In genomic region chr10:42502349-42503111, GRCm38 (mm10) we compare ENCODE assay signal across 8 mouse cellular contexts. TPM values are rescaled to one million over a fixed set of nuclear protein-coding genes. Genes with fewer than 3 reads are reported as not detected.
DNase-seq lines count a peak whose midpoint lies in the region; ATAC-seq and TF ChIP-seq lines count a peak whose summit lies in the region.

No protein-coding gene starts in this region.

- H3K4me1 ChIP-seq in embryonic facial prominence, embryonic 11.5 days (ENCODE audit: control insufficient read depth, insufficient read depth, low read length) = peaks cover 2% of the 10 kb centered on the region; the same call in 1 of the 2 replicates
- H3K4me1 ChIP-seq in heart, embryonic 12.5 days (replicated peaks) = peaks cover 14% of the 10 kb centered on the region; the same call in 1 of the 2 replicates
- H3K4me1 ChIP-seq in liver, embryonic 15.5 days (replicated peaks) = peaks cover 57% of the 10 kb centered on the region
- H3K4me1 ChIP-seq in neural tube, embryonic 14.5 days (ENCODE audit: control insufficient read depth, insufficient read depth, low read length) = 0 out of 2 replicates have a peak, but pooled peaks cover 3% of the 10 kb centered on the region

- peak overlapping the region; percentile 90 for H3K9ac ChIP-seq in embryonic facial prominence, embryonic 11.5 days (replicated peaks; ENCODE audit: low read length)
- peak overlapping the region; percentile 98 for H3K9ac ChIP-seq in heart, embryonic 12.5 days
- H3K9ac ChIP-seq in liver, embryonic 15.5 days = peak overlapping the region; percentile 98
- peak overlapping the region; percentile 97 for H3K9ac ChIP-seq in neural tube, embryonic 14.5 days (replicated peaks; ENCODE audit: low read depth, low read length)

- no peak for TF ChIP-seq CTCF in Patski (IDR thresholded peaks at IDR 0.05)

- peak overlapping the region; percentile 78 for H3K4me2 ChIP-seq in embryonic facial prominence, embryonic 11.5 days (ENCODE audit: low read depth, low read length)
- H3K4me2 ChIP-seq in heart, embryonic 12.5 days = peak overlapping the region; percentile 80
- peak overlapping the region; percentile 78 for H3K4me2 ChIP-seq in liver, embryonic 15.5 days
- peak overlapping the region; percentile 67 for H3K4me2 ChIP-seq in neural tube, embryonic 14.5 days (ENCODE audit: low read depth, low read length)

- peak overlapping the region; percentile 93 for H3K4me3 ChIP-seq in embryonic facial prominence, embryonic 11.5 days (ENCODE audit: low read depth, low read length)
- peak overlapping the region; percentile 98 for H3K4me3 ChIP-seq in heart, embryonic 12.5 days
- H3K4me3 ChIP-seq in liver, embryonic 15.5 days (replicated peaks) = peak overlapping the region; percentile 92
- H3K4me3 ChIP-seq in neural tube, embryonic 14.5 days (ENCODE audit: low read depth, low read length) = peak overlapping the region; percentile 96

- no peaks in the 10 kb centered on the region for H3K9me3 ChIP-seq in embryonic facial prominence, embryonic 11.5 days (replicated peaks; ENCODE audit: control insufficient read depth, low read length)
- H3K9me3 ChIP-seq in heart, embryonic 12.5 days (replicated peaks) = peaks cover 2% of the 10 kb centered on the region; the same call in 1 of the 2 replicates
- no peaks in the 10 kb centered on the region for H3K9me3 ChIP-seq in liver, embryonic 15.5 days (replicated peaks)
- H3K9me3 ChIP-seq in neural tube, embryonic 14.5 days (ENCODE audit: control insufficient read depth, low read length) = no peaks in the 10 kb centered on the region

- peak; percentile 45 for ATAC-seq in Patski
- peak; percentile 34; the same call in 1 of the 2 replicates for ATAC-seq in embryonic facial prominence, embryonic 11.5 days (replicated peaks; ENCODE audit: insufficient number of reproducible peaks, low FRiP score, low TSS enrichment, low read depth)
- peak; percentile 65 for ATAC-seq in heart, embryonic 12.5 days (ENCODE audit: insufficient number of reproducible peaks, low FRiP score)
- ATAC-seq in liver, embryonic 15.5 days (ENCODE audit: insufficient read depth) = peak; percentile 57
- peak; percentile 62 for ATAC-seq in neural tube, embryonic 14.5 days (ENCODE audit: low read depth)

- DNase-seq in A20 (ENCODE audit: low read depth, low spot score) (peak; percentile 77), Patski (ENCODE audit: low read depth, low spot score) (no peak)
- DNase-seq in embryonic facial prominence, embryonic 11.5 days (ENCODE audit: low spot score) = peak; percentile 49
- DNase-seq in kidney, postnatal 14 days = peak; percentile 63
- DNase-seq in urinary bladder, adult 2 months (ENCODE audit: low spot score) = peak; percentile 22

- POLR2A ChIA-PET in Patski (lab: Charles Lee) = interaction anchor here (0.5 to 2.3 kb wide), 4 partner anchors 10 to 684 kb away, joined by 3 to 11 read pairs (median 4); partner anchors contain the start of gene Afg1l

- in situ Hi-C loops in Patski (cut with MboI; ENCODE audit: low pct_unique_long_range_greater_than_20kb) = no loop called here

- H3K27me3 ChIP-seq in Patski = no peaks in the 10 kb centered on the region
- H3K27me3 ChIP-seq in embryonic facial prominence, embryonic 11.5 days (ENCODE audit: control insufficient read depth, insufficient read depth, low read length) = no peaks in the 10 kb centered on the region
- no peaks in the 10 kb centered on the region for H3K27me3 ChIP-seq in heart, embryonic 12.5 days (replicated peaks)
- no peaks in the 10 kb centered on the region for H3K27me3 ChIP-seq in liver, embryonic 15.5 days
- no peaks in the 10 kb centered on the region for H3K27me3 ChIP-seq in neural tube, embryonic 14.5 days (ENCODE audit: control insufficient read depth, insufficient read depth, low read length)

- H3K36me3 ChIP-seq in embryonic facial prominence, embryonic 11.5 days (replicated peaks; ENCODE audit: control insufficient read depth, insufficient read depth, low read depth, low read length) = no peaks in the 10 kb centered on the region
- peaks cover 6% of the 10 kb centered on the region; the same call in 1 of the 2 replicates for H3K36me3 ChIP-seq in heart, embryonic 12.5 days
- H3K36me3 ChIP-seq in liver, embryonic 15.5 days (replicated peaks) = peaks cover 10% of the 10 kb centered on the region
- no peaks in the 10 kb centered on the region for H3K36me3 ChIP-seq in neural tube, embryonic 14.5 days (ENCODE audit: control insufficient read depth, insufficient read depth, low read length)

- CTCF ChIA-PET in Patski (lab: Charles Lee) = interaction anchor here (0.9 to 1.5 kb wide), 3 partner anchors 20 to 195 kb away, joined by 3 to 5 read pairs (median 3); no protein-coding TSS in a partner anchor

- H3K27ac ChIP-seq in embryonic facial prominence, embryonic 11.5 days (replicated peaks; ENCODE audit: low read depth, low read length) = peak overlapping the region; percentile 94
- H3K27ac ChIP-seq in heart, embryonic 12.5 days (ENCODE audit: poor library complexity, severe bottlenecking) = peak overlapping the region; percentile 99
- peak overlapping the region; percentile 99 for H3K27ac ChIP-seq in liver, embryonic 15.5 days (replicated peaks)
- H3K27ac ChIP-seq in neural tube, embryonic 14.5 days (ENCODE audit: low read depth, low read length) = peak overlapping the region; percentile 98

- 1% methylated on average over 54 of the region's 55 CpGs for WGBS in embryonic facial prominence, embryonic 11.5 days
- WGBS in heart, embryonic 12.5 days = under 1% methylated on average over 54 of the region's 55 CpGs
- WGBS in liver, embryonic 15.5 days (ENCODE audit: insufficient replicate concordance) = under 1% methylated on average over 53 of the region's 55 CpGs
- WGBS in neural tube, embryonic 14.5 days = under 1% methylated on average over 55 of the region's 55 CpGs

RNA-seq across cellular contexts. Expression of gene Snx3, which starts 0.7 kb away (rescaled TPM):
- 279 TPM for polyA plus RNA-seq in Patski (2021)
- polyA plus RNA-seq in embryonic facial prominence, embryonic 11.5 days (2014; fragmentation: Nextera tagmentation; extraction: Ambion mirVana) = 234 and 240 TPM in 2 replicates
- polyA plus RNA-seq in heart, embryonic 12.5 days (2016; fragmentation: Nextera tagmentation; extraction: Ambion mirVana) = 353 and 382 TPM in 2 replicates
- 251 and 260 TPM in 2 replicates for polyA plus RNA-seq in liver, embryonic 15.5 days (2015; fragmentation: Nextera tagmentation; extraction: Ambion mirVana)
- 286 and 292 TPM in 2 replicates for polyA plus RNA-seq in neural tube, embryonic 14.5 days (2014; fragmentation: Nextera tagmentation; extraction: Ambion mirVana)
- 241 and 261 TPM in 2 replicates for polyA plus RNA-seq in urinary bladder, adult 2 months (2012; rRNA removed)

RNA-seq across cellular contexts. Expression of gene Afg1l, which starts 24.2 kb away (rescaled TPM):
- polyA plus RNA-seq in Patski (2021) = 26.9 TPM
- polyA plus RNA-seq in embryonic facial prominence, embryonic 11.5 days (2014; fragmentation: Nextera tagmentation; extraction: Ambion mirVana) = 5.8 and 6.2 TPM in 2 replicates
- polyA plus RNA-seq in heart, embryonic 12.5 days (2016; fragmentation: Nextera tagmentation; extraction: Ambion mirVana) = 13.5 and 14.1 TPM in 2 replicates
- 2.3 and 2.7 TPM in 2 replicates for polyA plus RNA-seq in liver, embryonic 15.5 days (2015; fragmentation: Nextera tagmentation; extraction: Ambion mirVana)
- 7.7 and 8.0 TPM in 2 replicates for polyA plus RNA-seq in neural tube, embryonic 14.5 days (2014; fragmentation: Nextera tagmentation; extraction: Ambion mirVana)
- polyA plus RNA-seq in urinary bladder, adult 2 months (2012; rRNA removed) = 9.5 and 10.3 TPM in 2 replicates
